Mouse (Mus musculus): ENCODE results near the gene Gstm2. TPM values are rescaled to one million over a fixed set of nuclear protein-coding genes. Genes with fewer than 3 reads are reported as not detected.
"Not testable (repeated sequence)": the region's sequence is repeated elsewhere in the genome, so short reads cannot be mapped to it uniquely, and the experiment has no call there.

Gene Gstm2
- polyA plus RNA-seq, 1 experiment, result not detected

- no peaks in the 10 kb centered on the region for H3K27me3 ChIP-seq (ENCODE audit: control insufficient read depth)
- H3K4me3 ChIP-seq (replicated peaks), result no peak overlapping the region
- TF ChIP-seq GATA1 (IDR thresholded peaks at IDR 0.05; ENCODE audit: low read length) (no peak), TAL1 (IDR thresholded peaks at IDR 0.05; ENCODE audit: low read length) (no peak)
- H3K4me1 ChIP-seq (ENCODE audit: control insufficient read depth), result no peaks in the 10 kb centered on the region
- H3K9me3 ChIP-seq (ENCODE audit: control insufficient read depth, low read length), result no peaks in the 10 kb centered on the region
- no peaks in the 10 kb centered on the region for H3K36me3 ChIP-seq (ENCODE audit: control insufficient read depth)
These were observed 15.8 kb upstream of the Gstm2 start for GRCm38 (mm10) chr3:108002021-108002420.

- TF ChIP-seq TAL1 (IDR thresholded peaks at IDR 0.05; ENCODE audit: low read length), result no peak
- TF ChIP-seq GATA1 (IDR thresholded peaks at IDR 0.05; ENCODE audit: low read length), result no peak
- Histone ChIP-seq H3K4me3 (replicated peaks) (no peak overlapping the region), H3K4me1 (ENCODE audit: control insufficient read depth) (no peaks in the 10 kb centered on the region), H3K27me3 (ENCODE audit: control insufficient read depth) (no peaks in the 10 kb centered on the region), H3K9me3 (ENCODE audit: control insufficient read depth, low read length) (no peaks in the 10 kb centered on the region), H3K36me3 (ENCODE audit: control insufficient read depth) (no peaks in the 10 kb centered on the region)
These were observed 13.2 kb upstream of the Gstm2 start for GRCm38 (mm10) chr3:107999491-107999890.

GRCm38 (mm10) chr3:107998591-107998990, 12.3 kb upstream of the Gstm2 start:
- H3K27me3 ChIP-seq (ENCODE audit: control insufficient read depth), result no peaks in the 10 kb centered on the region
- no peak for TF ChIP-seq GATA1 (IDR thresholded peaks at IDR 0.05; ENCODE audit: low read length)
- TF ChIP-seq TAL1 (IDR thresholded peaks at IDR 0.05; ENCODE audit: low read length), result no peak
- no peak overlapping the region for H3K4me3 ChIP-seq (replicated peaks)
- H3K4me1 ChIP-seq (ENCODE audit: control insufficient read depth), result no peaks in the 10 kb centered on the region
- no peaks in the 10 kb centered on the region for H3K9me3 ChIP-seq (ENCODE audit: control insufficient read depth, low read length)
- H3K36me3 ChIP-seq (ENCODE audit: control insufficient read depth), result no peaks in the 10 kb centered on the region

GRCm38 (mm10) chr3:107996576-107996975, 10.3 kb upstream of the Gstm2 start:
- H3K9me3 ChIP-seq (ENCODE audit: control insufficient read depth, low read length), result no peaks in the 10 kb centered on the region
- H3K4me1 ChIP-seq (ENCODE audit: control insufficient read depth), result no peaks in the 10 kb centered on the region
- H3K4me3 ChIP-seq (replicated peaks), result no peak overlapping the region
- no peaks in the 10 kb centered on the region for H3K27me3 ChIP-seq (ENCODE audit: control insufficient read depth)
- no peak for TF ChIP-seq TAL1 (IDR thresholded peaks at IDR 0.05; ENCODE audit: low read length)
- no peak for TF ChIP-seq GATA1 (IDR thresholded peaks at IDR 0.05; ENCODE audit: low read length)
- H3K36me3 ChIP-seq (ENCODE audit: control insufficient read depth), result no peaks in the 10 kb centered on the region

- not testable (repeated sequence) for H3K36me3 ChIP-seq (ENCODE audit: control insufficient read depth); H3K9me3 ChIP-seq (ENCODE audit: control insufficient read depth, low read length); H3K4me3 ChIP-seq (replicated peaks); H3K27me3 ChIP-seq (ENCODE audit: control insufficient read depth); H3K4me1 ChIP-seq (ENCODE audit: control insufficient read depth)
These were observed 9.7 kb upstream of the Gstm2 start for GRCm38 (mm10) chr3:107995974-107996373.

GRCm38 (mm10) chr3:107985141-107985540, 1.1 kb downstream of the Gstm2 start:
- H3K4me1 ChIP-seq (ENCODE audit: control insufficient read depth); H3K9me3 ChIP-seq (ENCODE audit: control insufficient read depth, low read length); H3K27me3 ChIP-seq (ENCODE audit: control insufficient read depth); H3K36me3 ChIP-seq (ENCODE audit: control insufficient read depth); H3K4me3 ChIP-seq (replicated peaks): not testable (repeated sequence)

GRCm38 (mm10) chr3:107984471-107984870, 1.8 kb downstream of the Gstm2 start:
- TF ChIP-seq TAL1 (IDR thresholded peaks at IDR 0.05; ENCODE audit: low read length), result no peak
- Histone ChIP-seq H3K4me1 (ENCODE audit: control insufficient read depth) (no peaks in the 10 kb centered on the region; the same call in 1 of the 2 replicates), H3K4me3 (replicated peaks) (no peak overlapping the region), H3K36me3 (ENCODE audit: control insufficient read depth) (no peaks in the 10 kb centered on the region), H3K27me3 (ENCODE audit: control insufficient read depth) (no peaks in the 10 kb centered on the region), H3K9me3 (ENCODE audit: control insufficient read depth, low read length) (no peaks in the 10 kb centered on the region)

- H3K27me3 ChIP-seq (ENCODE audit: control insufficient read depth), result no peaks in the 10 kb centered on the region
- no peaks in the 10 kb centered on the region; the same call in 1 of the 2 replicates for H3K4me1 ChIP-seq (ENCODE audit: control insufficient read depth)
- no peaks in the 10 kb centered on the region for H3K36me3 ChIP-seq (ENCODE audit: control insufficient read depth)
- no peak overlapping the region for H3K4me3 ChIP-seq (replicated peaks)
- TF ChIP-seq TAL1 (IDR thresholded peaks at IDR 0.05; ENCODE audit: low read length) (no peak), GATA1 (IDR thresholded peaks at IDR 0.05; ENCODE audit: low read length) (no peak)
- no peaks in the 10 kb centered on the region for H3K9me3 ChIP-seq (ENCODE audit: control insufficient read depth, low read length)
These were observed 2.5 kb downstream of the Gstm2 start for GRCm38 (mm10) chr3:107983771-107984170.

- Histone ChIP-seq H3K27me3 (ENCODE audit: control insufficient read depth) (no peaks in the 10 kb centered on the region), H3K4me3 (replicated peaks) (no peak overlapping the region)
These were observed 3.5 kb downstream of the Gstm2 start for GRCm38 (mm10) chr3:107982726-107983125.

GRCm38 (mm10) chr3:107981261-107981660, 5.0 kb downstream of the Gstm2 start:
- no peak for TF ChIP-seq GATA1 (IDR thresholded peaks at IDR 0.05; ENCODE audit: low read length)
- TF ChIP-seq TAL1 (IDR thresholded peaks at IDR 0.05; ENCODE audit: low read length), result no peak
- Histone ChIP-seq H3K27me3 (ENCODE audit: control insufficient read depth) (no peaks in the 10 kb centered on the region), H3K9me3 (ENCODE audit: control insufficient read depth, low read length) (no peaks in the 10 kb centered on the region), H3K4me3 (replicated peaks) (no peak overlapping the region), H3K36me3 (ENCODE audit: control insufficient read depth) (no peaks in the 10 kb centered on the region), H3K4me1 (ENCODE audit: control insufficient read depth) (no peaks in the 10 kb centered on the region; the same call in 1 of the 2 replicates)

More at GRCm38 (mm10) chr3:107982726-107983125, 3.5 kb downstream of the Gstm2 start:
- no peaks in the 10 kb centered on the region for H3K9me3 ChIP-seq (ENCODE audit: control insufficient read depth, low read length)
- TF ChIP-seq TAL1 (IDR thresholded peaks at IDR 0.05; ENCODE audit: low read length) (no peak), GATA1 (IDR thresholded peaks at IDR 0.05; ENCODE audit: low read length) (no peak)
- H3K36me3 ChIP-seq (ENCODE audit: control insufficient read depth), result no peaks in the 10 kb centered on the region
- H3K4me1 ChIP-seq (ENCODE audit: control insufficient read depth), result no peaks in the 10 kb centered on the region; the same call in 1 of the 2 replicates
